Mouse (Mus musculus): ENCODE results near the gene Plekha8.

Plekha8 gene

GRCm38 (mm10) chr6:54594469-54595329 lies at the start of gene Plekha8:
Plekha8 (plus strand) TSS chr6:54595111.
- peak; percentile 91 for DNase-seq (ENCODE audit: low spot score)

- no peak for DNase-seq (ENCODE audit: low spot score)
Measured at GRCm38 (mm10) chr6:54548314-54549019, 46.4 kb upstream of the Plekha8 start.

DNA sequence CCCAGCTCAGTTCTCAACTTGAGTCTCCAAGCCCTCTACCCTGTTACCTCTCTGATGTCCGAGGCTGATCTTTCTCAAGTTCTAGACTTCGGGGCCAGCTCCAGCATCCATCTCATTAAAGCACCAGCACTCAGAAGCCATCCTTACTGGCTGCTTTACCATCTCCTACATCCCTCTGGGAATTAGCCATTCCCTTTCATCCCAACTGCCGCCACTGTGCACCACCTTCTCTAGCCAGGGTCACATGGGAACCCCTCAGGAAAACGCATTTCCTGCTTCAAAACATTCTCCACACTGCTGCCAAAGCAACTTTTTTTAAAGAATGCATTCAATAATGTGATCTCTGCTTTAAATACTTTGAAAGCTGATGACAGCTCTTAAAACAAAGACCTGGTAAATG lies 45.6 kb upstream of the Plekha8 start:
- DNase-seq (ENCODE audit: low spot score), result no peak

DNA sequence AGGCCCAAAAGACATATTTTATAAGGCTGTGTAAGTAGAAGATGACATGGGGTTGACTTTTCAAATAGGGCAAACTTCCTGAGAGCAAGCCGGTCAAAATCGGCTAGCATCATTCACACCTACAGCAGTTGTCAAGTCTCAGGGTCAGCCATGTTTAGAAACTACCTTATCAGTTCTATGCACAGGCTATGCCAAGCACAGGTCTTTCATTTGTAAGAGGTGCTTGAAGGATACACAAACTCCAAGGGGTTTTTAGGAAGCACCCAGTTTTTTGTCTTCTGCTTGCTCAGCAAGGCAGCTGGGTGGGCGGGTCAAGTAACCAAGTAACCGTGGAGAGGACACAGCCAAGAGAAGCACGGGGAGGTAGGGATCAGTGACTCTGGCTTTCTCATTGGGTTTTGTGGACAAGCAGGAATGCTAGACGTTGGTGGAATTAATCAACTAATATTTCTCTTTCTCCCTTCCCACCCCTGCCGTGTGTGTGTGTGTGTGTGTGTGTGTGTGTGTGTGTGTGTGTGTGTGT lies 44.0 kb upstream of the Plekha8 start:
- DNase-seq (ENCODE audit: low spot score), result no peak

DNA sequence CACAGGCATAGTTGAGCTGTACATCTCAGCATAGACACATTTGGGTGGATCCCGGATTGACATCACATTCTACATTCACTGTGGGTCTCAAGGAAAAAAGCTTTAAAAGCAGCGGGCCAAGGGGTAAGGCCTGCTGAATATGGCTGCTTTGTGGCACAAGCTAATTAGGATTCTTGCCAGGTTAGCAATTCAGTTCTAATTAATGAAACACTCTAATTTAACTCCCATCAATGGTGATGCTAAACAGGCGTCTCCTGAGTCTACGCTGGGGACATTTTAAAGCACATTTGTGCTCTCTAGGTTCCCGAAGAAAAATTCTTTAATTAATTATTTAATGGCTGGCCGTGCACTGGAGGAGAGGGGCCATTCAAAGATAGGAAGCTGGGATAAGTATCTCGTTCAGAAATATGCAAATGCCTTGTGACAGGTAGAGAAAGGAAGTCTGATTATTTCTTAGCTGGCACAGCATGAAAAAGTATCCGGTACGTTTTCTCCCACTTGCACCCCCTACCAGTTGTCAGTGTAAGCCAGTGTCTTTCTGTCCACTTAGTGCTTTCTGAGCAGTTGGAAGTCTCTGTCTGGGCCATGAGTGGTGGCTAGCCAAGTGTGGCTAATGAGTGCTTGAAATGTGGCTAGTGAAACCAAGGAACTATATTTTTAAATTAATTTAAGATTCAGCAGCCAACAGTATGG lies 42.0 kb upstream of the Plekha8 start:
- no peak for DNase-seq (ENCODE audit: low spot score)

DNA sequence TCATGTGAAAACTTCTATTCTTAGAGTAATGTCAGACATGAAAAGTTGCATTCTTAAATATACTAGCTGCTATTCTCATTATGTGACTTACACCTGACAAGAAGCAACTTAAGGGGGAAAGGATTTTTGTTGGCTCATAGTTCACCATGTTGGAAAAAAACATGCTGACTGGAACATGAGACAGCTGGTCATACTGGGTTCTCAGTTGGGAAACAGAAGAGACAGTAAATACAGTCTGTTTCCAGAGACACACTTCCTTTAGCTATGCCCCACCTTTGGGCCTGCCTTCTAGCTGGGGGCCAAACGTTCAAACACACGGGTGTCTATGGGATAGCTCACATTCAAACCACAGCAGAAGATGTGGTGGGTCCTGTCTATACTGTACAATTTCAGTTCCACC lies 41.3 kb upstream of the Plekha8 start:
- no peak for DNase-seq (ENCODE audit: low spot score)

GRCm38 (mm10) chr6:54554341-54555110 lies 40.4 kb upstream of the Plekha8 start:
- DNase-seq (ENCODE audit: low spot score), result no peak

- DNase-seq (ENCODE audit: low spot score), result no peak
Measured at GRCm38 (mm10) chr6:54555816-54556215, 39.1 kb upstream of the Plekha8 start.

DNA sequence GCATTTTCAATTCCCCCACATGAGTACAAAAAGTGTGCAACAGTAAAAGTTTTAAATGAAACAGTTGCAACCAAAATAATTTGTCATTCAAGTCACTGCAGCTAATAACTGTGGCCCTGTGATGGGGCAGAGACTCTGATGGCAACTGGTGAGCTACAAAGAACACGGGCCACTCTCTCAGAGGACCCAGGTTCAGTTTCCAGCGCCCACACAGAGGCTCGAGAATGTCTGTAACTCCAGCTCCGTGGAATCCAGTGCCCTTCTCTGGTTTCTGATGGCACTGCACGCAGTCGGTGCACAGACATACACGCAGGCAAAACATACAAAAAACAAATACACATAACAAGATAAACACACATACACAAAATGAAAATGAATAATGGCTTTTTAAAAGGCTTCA lies 37.2 kb upstream of the Plekha8 start:
- no peak for DNase-seq (ENCODE audit: low spot score)

DNA sequence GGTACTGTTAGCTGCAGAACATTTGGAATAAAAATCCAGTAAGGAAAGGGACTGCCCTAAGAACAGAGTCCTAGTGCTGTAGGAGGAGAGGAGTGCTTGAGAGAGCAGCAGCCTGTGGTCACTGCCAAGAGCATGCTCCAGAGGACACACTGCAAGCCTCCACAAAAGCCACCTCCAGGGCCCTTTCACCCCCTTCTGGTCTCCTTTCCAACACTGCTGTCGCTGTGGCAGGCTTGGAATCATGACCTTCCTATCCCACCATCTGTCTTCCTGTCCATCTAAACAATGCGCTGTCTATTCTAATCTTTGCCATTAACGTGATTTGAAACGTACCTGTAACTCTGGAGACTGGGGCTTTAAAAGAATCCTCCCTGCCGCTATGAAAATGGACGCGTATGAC lies 36.4 kb upstream of the Plekha8 start:
- no peak for DNase-seq (ENCODE audit: low spot score)

- DNase-seq (ENCODE audit: low spot score), result no peak
Measured at GRCm38 (mm10) chr6:54562018-54562809, 32.7 kb upstream of the Plekha8 start.

DNA sequence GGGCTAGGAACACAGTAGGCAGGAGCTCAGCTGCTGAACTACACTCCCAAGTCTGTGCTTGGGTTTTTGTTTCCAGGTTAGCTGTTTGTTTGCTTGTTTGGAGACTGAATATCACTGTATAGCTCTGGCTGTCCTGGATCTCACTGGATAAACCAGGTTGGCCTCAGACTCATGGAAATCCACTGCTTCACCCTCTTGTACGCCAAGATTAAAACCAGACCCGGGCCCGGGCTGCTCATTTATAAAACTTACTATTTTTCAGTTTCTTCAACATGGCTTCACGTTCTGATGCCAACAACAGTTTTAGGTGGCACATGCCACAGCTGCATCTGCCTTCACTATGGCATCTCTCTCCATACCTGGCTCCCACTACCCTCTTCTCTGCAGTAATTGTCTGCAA lies 31.4 kb upstream of the Plekha8 start:
- DNase-seq (ENCODE audit: low spot score), result no peak

DNA sequence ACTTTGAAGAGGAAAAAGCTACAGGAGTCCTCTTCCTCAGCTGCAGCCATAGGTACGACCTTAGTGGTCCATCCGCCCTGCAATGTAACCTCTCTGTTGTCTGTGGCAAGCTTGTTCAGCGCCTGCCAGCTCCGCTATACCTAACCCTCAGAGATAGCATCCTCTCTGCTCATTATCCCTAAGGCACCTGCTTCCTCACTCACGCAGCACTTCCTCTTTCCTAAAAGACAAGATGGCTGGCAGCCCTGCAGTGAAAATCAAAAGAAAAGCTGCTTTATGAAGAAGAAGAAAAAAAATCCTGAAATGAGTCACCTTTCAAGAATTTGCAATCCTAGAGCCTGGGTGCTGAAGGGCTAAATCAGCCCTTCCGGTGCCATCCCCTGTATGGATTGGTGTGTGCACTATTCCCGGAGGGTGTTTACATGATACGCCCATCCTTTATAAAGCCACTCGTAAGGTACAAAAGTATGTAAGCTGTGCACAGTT lies 30.4 kb upstream of the Plekha8 start:
- no peak for DNase-seq (ENCODE audit: low spot score)

- no peak for DNase-seq (ENCODE audit: low spot score)
Measured at GRCm38 (mm10) chr6:54565012-54565411, 29.9 kb upstream of the Plekha8 start.

GRCm38 (mm10) chr6:54565665-54566545 lies 29.0 kb upstream of the Plekha8 start, which contains the start of gene Scrn1:
Scrn1 (minus strand) TSS chr6:54566489.
- DNase-seq (ENCODE audit: low spot score), result peak; percentile 68

DNA sequence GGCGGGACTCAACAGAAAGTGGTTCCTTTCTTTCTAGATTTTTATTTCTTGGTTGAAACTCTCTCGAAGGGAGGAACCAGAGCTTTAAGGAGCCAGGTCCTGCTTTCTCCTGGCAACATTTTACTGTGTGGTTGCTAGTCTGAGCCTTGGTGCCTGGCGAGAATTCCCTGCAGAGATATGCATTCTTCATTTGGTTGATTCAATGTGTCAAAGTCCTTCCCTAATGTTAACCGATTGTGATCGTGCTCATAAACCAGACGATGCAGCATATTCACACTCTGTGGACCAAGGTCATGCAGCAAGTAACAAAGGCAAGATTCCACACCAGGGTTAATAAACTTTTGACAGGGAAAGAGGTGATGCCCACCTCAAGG lies 28.4 kb upstream of the Plekha8 start:
- no peak for DNase-seq (ENCODE audit: low spot score)

DNA sequence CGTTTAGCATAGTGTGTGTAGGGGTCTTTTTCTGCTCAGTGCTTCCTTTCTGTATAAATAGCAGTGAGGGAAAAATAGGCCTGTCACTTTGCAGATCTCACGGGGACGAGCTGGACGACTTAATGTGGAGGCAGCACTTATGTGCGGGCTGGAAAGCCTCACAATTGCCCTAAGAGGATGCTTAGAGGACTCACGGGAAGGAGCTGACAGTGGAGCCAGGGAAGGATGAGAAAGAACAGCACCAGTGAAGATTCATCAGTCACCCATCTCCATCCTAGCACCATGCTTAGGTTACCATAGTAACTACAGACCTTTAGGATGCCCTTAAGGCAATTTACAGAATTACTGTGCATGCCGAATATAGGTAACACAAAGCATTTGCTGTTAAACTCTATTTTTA lies 25.1 kb upstream of the Plekha8 start:
- DNase-seq (ENCODE audit: low spot score), result no peak

GRCm38 (mm10) chr6:54573218-54573955 lies 21.5 kb upstream of the Plekha8 start:
- peak; percentile 78 for DNase-seq (ENCODE audit: low spot score)

- no peak for DNase-seq (ENCODE audit: low spot score)
Measured at GRCm38 (mm10) chr6:54586175-54586574, 8.7 kb upstream of the Plekha8 start.

All from testis, postnatal 14 days (tissue).